Mouse (Mus musculus): Measurements from ENCODE around the gene Adamts16. TPM values are rescaled to one million over a fixed set of nuclear protein-coding genes. Genes with fewer than 3 reads are reported as not detected.

Adamts16 gene
- polyA plus RNA-seq, 1 experiment: not detected

DNA sequence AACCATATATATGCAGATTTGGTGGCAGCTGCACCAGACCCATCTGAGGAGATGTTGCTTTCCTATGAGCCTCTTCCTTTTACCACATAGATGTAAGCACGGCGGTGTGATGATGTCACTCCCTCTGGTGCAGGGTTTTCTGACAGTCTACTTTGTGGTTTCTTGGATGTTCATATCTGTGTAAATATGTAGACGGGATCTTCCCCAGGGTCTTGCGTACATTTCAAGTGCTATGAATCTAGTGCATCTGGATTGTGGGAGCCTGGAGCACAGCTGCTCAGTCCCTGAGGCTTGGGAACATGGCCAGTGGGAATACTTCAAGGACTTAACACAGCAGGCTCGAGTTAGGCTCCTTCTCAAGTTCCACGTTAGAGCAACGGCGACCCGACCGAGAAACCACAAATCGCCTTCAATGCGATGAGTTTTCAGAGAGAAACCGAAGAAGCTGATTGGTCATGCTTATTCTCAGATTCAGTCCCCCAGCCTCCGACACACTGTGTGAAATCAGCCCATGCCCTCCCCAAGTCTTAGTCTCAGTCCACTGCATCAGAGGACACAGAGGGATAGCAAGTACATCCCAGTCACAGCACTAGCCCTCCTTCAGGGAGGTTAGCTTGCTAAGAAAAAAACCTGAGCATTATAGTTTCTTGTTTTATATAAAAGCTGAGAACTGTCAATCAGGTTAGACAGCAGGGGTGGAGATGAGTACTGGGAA lies 95.2 kb downstream of the Adamts16 start:
- H3K4me1 ChIP-seq (ENCODE audit: control insufficient read depth, insufficient read depth, low read length): no peaks in the 10 kb centered on the region
- TF ChIP-seq CTCF (IDR thresholded peaks at IDR 0.05; ENCODE audit: low read depth, low read length) (no peak), EP300 (IDR thresholded peaks at IDR 0.05; ENCODE audit: insufficient read depth, low read depth, low read length) (no peak), POLR2A (IDR thresholded peaks at IDR 0.05; ENCODE audit: insufficient read depth, low read length) (no peak)
- no peak overlapping the region for H3K4me3 ChIP-seq (ENCODE audit: low read depth, low read length)
- H3K27ac ChIP-seq (ENCODE audit: insufficient read depth, low read length): no peak overlapping the region
- H3K27me3 ChIP-seq (ENCODE audit: control insufficient read depth, insufficient read depth, low read length, poor library complexity, severe bottlenecking): 0 out of 2 replicates have a peak, but pooled peaks cover 1% of the 10 kb centered on the region
- H3K9ac ChIP-seq (ENCODE audit: low read depth, poor library complexity, severe bottlenecking): no peak overlapping the region
- H3K9me3 ChIP-seq (replicated peaks; ENCODE audit: control insufficient read depth, insufficient read depth, low read length, poor library complexity, severe bottlenecking): no peaks in the 10 kb centered on the region
- no peaks in the 10 kb centered on the region for H3K36me3 ChIP-seq (ENCODE audit: control insufficient read depth, insufficient read depth, low read length, poor library complexity, severe bottlenecking)

DNA sequence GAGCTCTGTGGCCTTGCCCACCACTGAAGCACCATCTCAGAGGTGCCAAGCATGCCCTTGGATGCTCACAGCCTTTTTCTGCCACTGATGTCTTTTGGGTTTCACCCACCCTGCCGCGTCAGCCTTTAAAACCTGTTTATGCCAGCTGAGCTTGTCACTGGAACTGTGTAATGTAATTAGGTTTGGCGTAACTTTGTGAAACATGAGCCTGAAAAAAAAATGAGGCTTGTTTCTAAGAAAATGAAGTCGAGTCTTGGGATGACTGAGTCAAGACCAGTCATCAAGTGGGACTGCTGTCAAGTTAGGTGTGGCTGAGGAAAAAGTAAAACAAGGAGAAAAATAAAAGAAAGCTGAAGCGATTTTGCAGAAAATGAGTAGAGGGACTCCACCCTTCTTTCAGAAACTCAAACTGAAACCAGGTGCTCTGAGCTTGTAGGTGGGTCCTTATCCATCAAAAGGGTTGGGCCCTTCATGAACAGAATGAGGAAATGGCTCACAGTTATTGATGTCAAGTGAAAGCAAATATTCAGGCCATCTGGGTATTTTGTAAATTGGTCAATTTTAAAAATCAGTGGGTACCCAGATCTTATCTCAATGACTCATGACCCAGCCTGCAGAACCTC lies 97.1 kb downstream of the Adamts16 start:
- Histone ChIP-seq H3K9me3 (replicated peaks; ENCODE audit: control insufficient read depth, insufficient read depth, low read length, poor library complexity, severe bottlenecking) (no peaks in the 10 kb centered on the region), H3K36me3 (ENCODE audit: control insufficient read depth, insufficient read depth, low read length, poor library complexity, severe bottlenecking) (no peaks in the 10 kb centered on the region), H3K4me1 (ENCODE audit: control insufficient read depth, insufficient read depth, low read length) (no peaks in the 10 kb centered on the region), H3K9ac (ENCODE audit: low read depth, poor library complexity, severe bottlenecking) (no peak overlapping the region), H3K27ac (ENCODE audit: insufficient read depth, low read length) (no peak overlapping the region), H3K27me3 (ENCODE audit: control insufficient read depth, insufficient read depth, low read length, poor library complexity, severe bottlenecking) (0 out of 2 replicates have a peak, but pooled peaks cover 1% of the 10 kb centered on the region), H3K4me3 (ENCODE audit: low read depth, low read length) (no peak overlapping the region)
- no peak for TF ChIP-seq POLR2A (IDR thresholded peaks at IDR 0.05; ENCODE audit: insufficient read depth, low read length)
- no peak for TF ChIP-seq CTCF (IDR thresholded peaks at IDR 0.05; ENCODE audit: low read depth, low read length)

DNA sequence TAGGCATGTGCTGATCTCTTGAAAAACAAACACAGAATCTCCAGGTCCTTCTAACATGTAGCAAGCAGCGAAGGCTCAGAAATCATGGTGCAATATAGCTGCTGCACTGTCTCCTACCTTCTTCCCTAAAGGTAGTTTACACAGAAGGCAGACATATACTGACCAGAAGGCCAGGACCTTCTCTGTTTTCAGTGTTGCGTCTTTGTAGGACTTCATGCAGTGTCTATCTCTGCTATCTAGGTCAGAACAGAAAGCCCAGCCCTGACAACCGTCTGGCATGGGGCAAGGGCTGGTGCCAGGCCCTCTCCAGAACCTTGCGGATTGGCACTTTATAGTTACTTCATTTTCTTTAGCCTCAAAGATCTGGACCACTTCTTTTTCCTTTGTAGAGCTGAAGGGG lies 98.9 kb downstream of the Adamts16 start:
- Histone ChIP-seq H3K27ac (ENCODE audit: insufficient read depth, low read length) (no peak overlapping the region), H3K36me3 (ENCODE audit: control insufficient read depth, insufficient read depth, low read length, poor library complexity, severe bottlenecking) (no peaks in the 10 kb centered on the region), H3K9ac (ENCODE audit: low read depth, poor library complexity, severe bottlenecking) (no peak overlapping the region), H3K4me1 (ENCODE audit: control insufficient read depth, insufficient read depth, low read length) (no peaks in the 10 kb centered on the region), H3K9me3 (replicated peaks; ENCODE audit: control insufficient read depth, insufficient read depth, low read length, poor library complexity, severe bottlenecking) (no peaks in the 10 kb centered on the region), H3K27me3 (ENCODE audit: control insufficient read depth, insufficient read depth, low read length, poor library complexity, severe bottlenecking) (no peaks in the 10 kb centered on the region), H3K4me3 (ENCODE audit: low read depth, low read length) (no peak overlapping the region)
- TF ChIP-seq CTCF (IDR thresholded peaks at IDR 0.05; ENCODE audit: low read depth, low read length): no peak
- TF ChIP-seq EP300 (IDR thresholded peaks at IDR 0.05; ENCODE audit: insufficient read depth, low read depth, low read length): no peak
- TF ChIP-seq POLR2A (IDR thresholded peaks at IDR 0.05; ENCODE audit: insufficient read depth, low read length): no peak

DNA sequence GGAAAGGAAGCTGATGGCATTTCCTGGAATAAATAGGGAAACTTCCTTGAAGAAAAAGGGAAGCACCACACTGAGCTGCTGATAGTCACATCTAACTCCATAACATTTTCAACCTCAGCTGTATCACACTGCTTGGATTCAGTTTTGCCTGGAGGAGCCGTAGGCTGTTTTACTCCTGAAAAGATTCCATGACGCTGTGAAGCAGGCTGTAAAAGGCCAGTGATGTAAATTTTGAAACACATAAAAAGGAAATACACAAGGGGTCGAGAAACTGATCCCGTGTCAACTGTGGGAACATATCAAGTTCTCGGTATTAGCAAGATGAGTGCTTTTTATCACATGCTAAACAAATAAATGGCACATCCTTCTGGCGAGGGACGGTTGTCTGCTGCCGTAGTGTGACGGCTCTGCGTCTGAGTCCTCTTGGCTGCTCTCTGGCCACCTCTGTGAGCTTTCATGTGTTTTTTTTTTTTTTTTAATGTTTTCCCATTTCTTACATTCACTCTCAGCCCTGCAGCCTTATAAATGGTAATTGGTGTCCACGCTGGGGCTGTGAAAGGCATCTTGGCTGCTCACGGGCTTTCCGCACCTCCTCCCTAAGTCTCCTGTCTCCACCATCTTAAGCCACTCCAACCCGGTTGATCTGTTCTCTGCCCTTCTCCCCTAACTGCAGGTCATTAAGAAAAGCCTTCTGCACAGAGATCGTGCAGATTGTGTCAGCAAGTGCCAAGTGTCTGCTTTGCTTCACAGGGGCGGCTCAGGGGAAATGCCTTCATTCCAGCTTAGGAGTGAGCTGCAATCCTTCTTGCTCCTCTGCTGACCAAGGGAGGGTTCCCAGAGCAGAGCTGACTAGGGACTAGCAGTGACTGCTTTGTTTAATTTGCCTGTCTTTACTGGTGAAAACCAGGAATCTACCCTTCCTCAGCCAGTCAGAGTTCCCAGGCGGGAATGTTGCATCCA lies 101.0 kb downstream of the Adamts16 start:
- Histone ChIP-seq H3K4me1 (ENCODE audit: control insufficient read depth, insufficient read depth, low read length) (no peaks in the 10 kb centered on the region), H3K27ac (ENCODE audit: insufficient read depth, low read length) (no peak overlapping the region), H3K36me3 (ENCODE audit: control insufficient read depth, insufficient read depth, low read length, poor library complexity, severe bottlenecking) (no peaks in the 10 kb centered on the region), H3K27me3 (ENCODE audit: control insufficient read depth, insufficient read depth, low read length, poor library complexity, severe bottlenecking) (no peaks in the 10 kb centered on the region), H3K4me3 (ENCODE audit: low read depth, low read length) (no peak overlapping the region), H3K9me3 (replicated peaks; ENCODE audit: control insufficient read depth, insufficient read depth, low read length, poor library complexity, severe bottlenecking) (no peaks in the 10 kb centered on the region), H3K9ac (ENCODE audit: low read depth, poor library complexity, severe bottlenecking) (no peak overlapping the region)
- TF ChIP-seq POLR2A (IDR thresholded peaks at IDR 0.05; ENCODE audit: insufficient read depth, low read length): no peak
- no peak for TF ChIP-seq CTCF (IDR thresholded peaks at IDR 0.05; ENCODE audit: low read depth, low read length)
- TF ChIP-seq EP300 (IDR thresholded peaks at IDR 0.05; ENCODE audit: insufficient read depth, low read depth, low read length): no peak

DNA sequence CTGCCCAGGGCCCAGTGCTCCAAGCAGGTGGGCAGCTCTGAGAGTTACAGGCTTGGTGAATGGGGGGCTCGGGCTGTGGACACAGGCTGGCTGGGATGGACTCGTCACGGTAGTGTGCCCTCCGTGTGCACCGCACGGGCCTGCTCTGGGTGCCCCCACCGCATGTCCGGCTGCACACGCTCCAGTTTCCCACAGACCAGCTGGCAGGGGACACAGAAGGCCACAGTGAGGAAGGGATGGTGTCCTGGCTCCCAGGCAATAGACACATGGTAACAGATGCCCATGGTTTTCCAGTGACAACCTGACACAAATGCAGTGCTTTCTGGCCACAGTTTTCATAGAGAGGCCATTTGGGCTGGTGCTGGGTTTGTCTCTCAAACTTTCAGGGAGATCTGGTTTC lies 102.8 kb downstream of the Adamts16 start:
- H3K4me1 ChIP-seq (ENCODE audit: control insufficient read depth, insufficient read depth, low read length): no peaks in the 10 kb centered on the region
- H3K27me3 ChIP-seq (ENCODE audit: control insufficient read depth, insufficient read depth, low read length, poor library complexity, severe bottlenecking): no peaks in the 10 kb centered on the region
- no peaks in the 10 kb centered on the region for H3K36me3 ChIP-seq (ENCODE audit: control insufficient read depth, insufficient read depth, low read length, poor library complexity, severe bottlenecking)
- no peak for TF ChIP-seq POLR2A (IDR thresholded peaks at IDR 0.05; ENCODE audit: insufficient read depth, low read length)
- no peak for TF ChIP-seq CTCF (IDR thresholded peaks at IDR 0.05; ENCODE audit: low read depth, low read length)
- no peak for TF ChIP-seq EP300 (IDR thresholded peaks at IDR 0.05; ENCODE audit: insufficient read depth, low read depth, low read length)
- H3K9me3 ChIP-seq (replicated peaks; ENCODE audit: control insufficient read depth, insufficient read depth, low read length, poor library complexity, severe bottlenecking): no peaks in the 10 kb centered on the region
- H3K4me3 ChIP-seq (ENCODE audit: low read depth, low read length): no peak overlapping the region
- H3K27ac ChIP-seq (ENCODE audit: insufficient read depth, low read length): no peak overlapping the region
- no peak overlapping the region for H3K9ac ChIP-seq (ENCODE audit: low read depth, poor library complexity, severe bottlenecking)
